Mouse (Mus musculus): ENCODE measurements around the gene Hoxd8.

GRCm38 (mm10) chr2:74673835-74674425 lies 30.5 kb upstream of the Hoxd8 start:
- TF ChIP-seq POLR2A (IDR thresholded peaks at IDR 0.05; ENCODE audit: borderline replicate concordance, control insufficient read depth, low read depth, low read length) (no peak), CTCF (IDR thresholded peaks at IDR 0.05; ENCODE audit: control insufficient read depth, insufficient read depth, low read length) (no peak)

All from bone marrow, adult 2 months (tissue).